ENCODE assay signal across 9 mouse cellular contexts in genomic region chr11:99464836-99465235, GRCm38 (mm10). TPM values are rescaled to one million over a fixed set of nuclear protein-coding genes. Genes with fewer than 3 reads are reported as not detected.
DNase-seq lines count a peak whose midpoint lies in the region; ATAC-seq lines count a peak whose summit lies in the region.
"Had no signal": no experiment of that assay in that cellular context is flagged by ENCODE, and none has a peak within 500 bp of the region (broad histone marks: within the 10 kb centered on the region; RNA-seq: fewer than 3 reads in every experiment).

No protein-coding gene starts in this region.

- WGBS in midbrain, embryonic 11.5 days, result 8% methylated on average over 5 of the region's 5 CpGs
- 8% methylated on average over 5 of the region's 5 CpGs for WGBS in midbrain, embryonic 13.5 days
- WGBS in forebrain, embryonic 14.5 days, result 6% methylated on average over 5 of the region's 5 CpGs
- 4% methylated on average over 5 of the region's 5 CpGs for WGBS in limb, embryonic 10.5 days

- H3K9me3 ChIP-seq in midbrain, embryonic 11.5 days (ENCODE audit: control insufficient read depth, low read length), result no peaks in the 10 kb centered on the region
- no peaks in the 10 kb centered on the region for H3K9me3 ChIP-seq in midbrain, embryonic 13.5 days
- H3K9me3 ChIP-seq in forebrain, embryonic 14.5 days (replicated peaks; ENCODE audit: control insufficient read depth, low read length), result no peaks in the 10 kb centered on the region
- no peaks in the 10 kb centered on the region for H3K9me3 ChIP-seq in limb, embryonic 10.5 days (replicated peaks)
- H3K9me3 ChIP-seq: heart, embryonic 15.5 days had no signal

- no peaks in the 10 kb centered on the region for H3K36me3 ChIP-seq in midbrain, embryonic 11.5 days (ENCODE audit: control insufficient read depth, insufficient read depth, low read length)
- H3K36me3 ChIP-seq in midbrain, embryonic 13.5 days, result no peaks in the 10 kb centered on the region
- H3K36me3 ChIP-seq in forebrain, embryonic 14.5 days (ENCODE audit: control insufficient read depth, insufficient read depth, low read length), result no peaks in the 10 kb centered on the region
- no peaks in the 10 kb centered on the region for H3K36me3 ChIP-seq in limb, embryonic 10.5 days
- H3K36me3 ChIP-seq: heart, embryonic 15.5 days had no signal

- H3K9ac ChIP-seq in midbrain, embryonic 11.5 days (ENCODE audit: low read length), result no peak overlapping the region
- H3K9ac ChIP-seq in midbrain, embryonic 13.5 days (replicated peaks), result no peak overlapping the region
- no peak overlapping the region for H3K9ac ChIP-seq in forebrain, embryonic 14.5 days (ENCODE audit: low read length)
- H3K9ac ChIP-seq: heart, embryonic 15.5 days had no signal

- no peak overlapping the region for H3K27ac ChIP-seq in midbrain, embryonic 11.5 days (ENCODE audit: low read depth, low read length)
- no peak overlapping the region for H3K27ac ChIP-seq in midbrain, embryonic 13.5 days
- H3K27ac ChIP-seq in forebrain, embryonic 14.5 days (ENCODE audit: low read depth, low read length), result no peak overlapping the region
- H3K27ac ChIP-seq in limb, embryonic 10.5 days, result no peak overlapping the region
- H3K27ac ChIP-seq: heart, embryonic 15.5 days had no signal

- no peak overlapping the region for H3K4me3 ChIP-seq in midbrain, embryonic 11.5 days (ENCODE audit: low read depth, low read length)
- no peak overlapping the region for H3K4me3 ChIP-seq in midbrain, embryonic 13.5 days (replicated peaks)
- H3K4me3 ChIP-seq in forebrain, embryonic 14.5 days (ENCODE audit: low read depth, low read length), result no peak overlapping the region
- no peak overlapping the region for H3K4me3 ChIP-seq in limb, embryonic 10.5 days
- H3K4me3 ChIP-seq: heart, embryonic 15.5 days had no signal

- ATAC-seq in midbrain, embryonic 11.5 days (ENCODE audit: low FRiP score), result no peak
- ATAC-seq in midbrain, embryonic 13.5 days, result no peak
- no peak for ATAC-seq in forebrain, embryonic 14.5 days

- no peaks in the 10 kb centered on the region for H3K27me3 ChIP-seq in midbrain, embryonic 11.5 days (ENCODE audit: control insufficient read depth, insufficient read depth, low read length)
- peaks cover 6% of the 10 kb centered on the region; the same call in 1 of the 2 replicates for H3K27me3 ChIP-seq in midbrain, embryonic 13.5 days
- no peaks in the 10 kb centered on the region for H3K27me3 ChIP-seq in forebrain, embryonic 14.5 days (replicated peaks; ENCODE audit: control insufficient read depth, insufficient read depth, low read length)
- H3K27me3 ChIP-seq in limb, embryonic 10.5 days (ENCODE audit: low read depth, poor library complexity, severe bottlenecking), result 0 out of 2 replicates have a peak, but pooled peaks cover 6% of the 10 kb centered on the region

- peak; percentile 99 for DNase-seq in midbrain, embryonic 11.5 days (ENCODE audit: low spot score, missing footprints)
- DNase-seq in brain, embryonic 18.5 days (ENCODE audit: low read depth, low spot score), result peak; percentile 62
- peak; percentile 91 for DNase-seq in forebrain, embryonic 14.5 days (ENCODE audit: low spot score)
- peak; percentile 62 for DNase-seq in hindlimb bud, embryonic 11.5 days (ENCODE audit: extremely low spot score, low read depth, low spot score)
- peak; percentile 90 for DNase-seq in limb, embryonic 10.5 days (ENCODE audit: low spot score)
- DNase-seq in retina, adult 2 months (ENCODE audit: low read depth, low spot score), result peak; percentile 47
- peak; percentile 86 for DNase-seq in thymus, postnatal 4 days

- H3K4me1 ChIP-seq in midbrain, embryonic 11.5 days (ENCODE audit: control insufficient read depth, insufficient read depth, low read length), result no peaks in the 10 kb centered on the region
- no peaks in the 10 kb centered on the region for H3K4me1 ChIP-seq in midbrain, embryonic 13.5 days (replicated peaks)
- H3K4me1 ChIP-seq in forebrain, embryonic 14.5 days (ENCODE audit: control insufficient read depth, insufficient read depth, low read length), result no peaks in the 10 kb centered on the region
- H3K4me1 ChIP-seq in limb, embryonic 10.5 days, result 0 out of 2 replicates have a peak, but pooled peaks cover 5% of the 10 kb centered on the region
- H3K4me1 ChIP-seq: heart, embryonic 15.5 days had no signal

- no peak overlapping the region for H3K4me2 ChIP-seq in midbrain, embryonic 11.5 days
- H3K4me2 ChIP-seq in midbrain, embryonic 13.5 days (replicated peaks), result no peak overlapping the region
- no peak overlapping the region for H3K4me2 ChIP-seq in forebrain, embryonic 14.5 days (ENCODE audit: low read length)
- H3K4me2 ChIP-seq: heart, embryonic 15.5 days had no signal

RNA-seq across cellular contexts. Expression of gene Krt20, which starts 26.9 kb away (rescaled TPM):
- polyA plus RNA-seq in midbrain, embryonic 11.5 days (2014; fragmentation: Nextera tagmentation; extraction: Ambion mirVana), result 0.11 and 0.42 TPM in 2 replicates
- polyA plus RNA-seq in midbrain, embryonic 13.5 days (2015; fragmentation: Nextera tagmentation; extraction: Ambion mirVana), result 0.10 TPM in 1 of 2 replicates, not detected in the other
- polyA plus RNA-seq in forebrain, embryonic 14.5 days (2014; fragmentation: Nextera tagmentation; extraction: Ambion mirVana), result not detected in 2 replicates
- 0.26 and 0.59 TPM in 2 replicates for polyA plus RNA-seq in limb, embryonic 10.5 days (2016; fragmentation: Nextera tagmentation; extraction: Ambion mirVana)

RNA-seq across cellular contexts. Expression of gene Krt23, which starts 28.1 kb away (rescaled TPM):
- 0.14 TPM in 1 of 2 replicates, not detected in the other for polyA plus RNA-seq in midbrain, embryonic 11.5 days (2014; fragmentation: Nextera tagmentation; extraction: Ambion mirVana)
- polyA plus RNA-seq in midbrain, embryonic 13.5 days (2015; fragmentation: Nextera tagmentation; extraction: Ambion mirVana), result not detected in 2 replicates
- 0.10 TPM in 1 of 2 replicates, not detected in the other for polyA plus RNA-seq in forebrain, embryonic 14.5 days (2014; fragmentation: Nextera tagmentation; extraction: Ambion mirVana)
- 0.81 and 1.4 TPM in 2 replicates for polyA plus RNA-seq in limb, embryonic 10.5 days (2016; fragmentation: Nextera tagmentation; extraction: Ambion mirVana)

RNA-seq across cellular contexts. Expression of gene Krt12, which starts 42.8 kb away (rescaled TPM):
- polyA plus RNA-seq in midbrain, embryonic 11.5 days (2014; fragmentation: Nextera tagmentation; extraction: Ambion mirVana), result not detected in 2 replicates
- polyA plus RNA-seq in midbrain, embryonic 13.5 days (2015; fragmentation: Nextera tagmentation; extraction: Ambion mirVana), result 0.13 TPM in 1 of 2 replicates, not detected in the other
- polyA plus RNA-seq in forebrain, embryonic 14.5 days (2014; fragmentation: Nextera tagmentation; extraction: Ambion mirVana), result 0.23 TPM in 1 of 2 replicates, not detected in the other
- polyA plus RNA-seq in limb, embryonic 10.5 days (2016; fragmentation: Nextera tagmentation; extraction: Ambion mirVana), result not detected in 2 replicates
- polyA plus RNA-seq: heart, embryonic 15.5 days had no signal

RNA-seq across cellular contexts. Expression of gene Krt39, which starts 56.3 kb away (rescaled TPM):
- polyA plus RNA-seq in midbrain, embryonic 11.5 days (2014; fragmentation: Nextera tagmentation; extraction: Ambion mirVana), result not detected in 2 replicates
- polyA plus RNA-seq in midbrain, embryonic 13.5 days (2015; fragmentation: Nextera tagmentation; extraction: Ambion mirVana), result not detected in 2 replicates
- polyA plus RNA-seq in forebrain, embryonic 14.5 days (2014; fragmentation: Nextera tagmentation; extraction: Ambion mirVana), result not detected in 2 replicates
- 0.16 and 0.20 TPM in 2 replicates for polyA plus RNA-seq in limb, embryonic 10.5 days (2016; fragmentation: Nextera tagmentation; extraction: Ambion mirVana)
- polyA plus RNA-seq: heart, embryonic 15.5 days had no signal

Comparison
In these comparisons a context has a peak if more than half of its experiments do, and no peak if none do; other contexts are left out.
1. DNase-seq: peak in every context shown above with its lines; median percentile 99 in midbrain, embryonic 11.5 days; 91 in forebrain, embryonic 14.5 days; 90 in limb, embryonic 10.5 days; 86 in thymus, postnatal 4 days; 62 in brain, embryonic 18.5 days; 62 in hindlimb bud, embryonic 11.5 days; 47 in retina, adult 2 months.